ENCODE assay signal across 25 mouse cellular contexts in the genomic region with DNA sequence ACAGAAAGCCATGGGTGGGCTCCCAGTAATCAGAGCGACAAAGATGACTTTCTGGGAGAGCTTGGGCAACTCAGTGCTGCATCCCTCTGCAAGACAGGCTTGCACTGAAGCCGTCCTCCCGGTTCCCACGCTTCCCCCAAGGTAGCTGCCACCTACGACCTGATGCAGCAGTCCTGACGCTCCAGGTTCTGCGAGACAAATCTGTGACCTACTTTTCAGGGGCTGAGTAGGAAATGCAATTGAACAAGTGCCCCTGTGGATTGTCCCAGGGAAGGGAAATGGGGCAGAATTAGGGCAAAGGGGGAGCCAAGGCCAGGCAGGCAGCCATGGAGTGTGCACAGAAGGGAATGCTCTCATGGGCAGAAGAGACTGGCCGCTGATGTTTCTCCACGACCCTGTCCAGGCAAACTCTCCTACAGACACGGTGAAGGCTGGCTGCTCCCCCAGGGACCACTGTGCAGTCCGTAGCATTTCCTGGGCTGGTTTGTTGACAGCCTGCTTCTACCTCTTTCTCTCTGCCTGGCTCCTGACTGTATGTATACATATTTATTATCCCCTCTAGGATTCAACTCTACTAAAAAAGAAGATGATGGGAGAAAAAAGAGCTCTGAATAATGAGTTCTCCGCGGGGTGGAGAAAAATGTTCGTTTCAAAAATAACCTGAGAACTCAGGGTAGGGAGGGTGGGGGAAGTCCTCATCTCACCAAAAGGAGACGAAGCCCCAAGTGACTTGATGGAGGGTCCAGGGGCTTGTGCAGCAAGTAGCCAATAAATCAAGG. TPM values are rescaled to one million over a fixed set of nuclear protein-coding genes. Genes with fewer than 3 reads are reported as not detected.
A peak's percentile ranks its signal among the peaks of the same experiment; 100 is the strongest.
DNase-seq lines count a peak whose midpoint lies in the region; TF ChIP-seq lines count a peak whose summit lies in the region.
"Had no signal": no experiment of that assay in that cellular context is flagged by ENCODE, and none has a peak within 500 bp of the region (broad histone marks: within the 10 kb centered on the region; RNA-seq: fewer than 3 reads in every experiment).

No protein-coding gene starts in this region.

- DNase-seq in layer of hippocampus, adult 2 months (ENCODE audit: low spot score in 2 of 2): no peak
- DNase-seq in layer of hippocampus, adult 9-11 months: no peak
- peak; percentile 88 for DNase-seq in brain, adult 2 months (ENCODE audit: low read depth, low spot score)
- peak; percentile 59 for DNase-seq in cerebellum, adult 9-10 months
- DNase-seq in retina, embryonic 14.5 days (ENCODE audit: low spot score): peak; percentile 48
- no peak for DNase-seq in MN1 (ENCODE audit: low spot score)
- DNase-seq in heart, postnatal 25 days (ENCODE audit: low spot score): no peak
- DNase-seq: adrenal gland, postnatal 10 days; embryo, embryonic 11 days; gastrocnemius, postnatal 14 days; heart, adult 11 months; kidney, adult 11 months; kidney, postnatal 4 days; liver; thymus, postnatal 25 days had no signal

- intact Hi-C loops in heart, postnatal 25 days (cut with DNase I): no loop called here

- H3K27ac ChIP-seq in layer of hippocampus, adult 2 months: peak overlapping the region; percentile 6; the same call in 1 of the 2 replicates
- H3K27ac ChIP-seq: embryonic facial prominence, embryonic 13.5 days; forebrain, embryonic 12.5 days; kidney, embryonic 15.5 days; limb, embryonic 10.5 days; liver, embryonic 15.5 days; lung, embryonic 15.5 days; stomach, embryonic 15.5 days had no signal

- no peak overlapping the region for H3K4me3 ChIP-seq in layer of hippocampus, adult 2 months
- H3K4me3 ChIP-seq: embryonic facial prominence, embryonic 13.5 days; erythroblast, embryonic 14.5 days; forebrain, embryonic 12.5 days; kidney, embryonic 15.5 days; limb, embryonic 10.5 days; liver, embryonic 15.5 days; lung, embryonic 15.5 days; stomach, embryonic 15.5 days had no signal

- TF ChIP-seq CTCF in layer of hippocampus, adult 2 months (conservative IDR thresholded peaks at IDR 0.05): no peak

RNA-seq across cellular contexts. Expression of gene Atp2b2, which starts 15.8 kb away (rescaled TPM):
- total RNA-seq in layer of hippocampus, adult 2 months (2021): 100 to 1,000 TPM; 330 to 337 TPM
- 1 to 10 TPM; 1.1 TPM for total RNA-seq in heart, postnatal 25 days (2021)
- total RNA-seq: monocyte, adult 5-6 weeks; neutrophil, adult 5-6 weeks had no signal

Comparison
In these comparisons a context has a peak if more than half of its experiments do, and no peak if none do; other contexts are left out.
1. DNase-seq: peak in brain, adult 2 months (single experiment), cerebellum, adult 9-10 months (single experiment) and retina, embryonic 14.5 days (single experiment); none in layer of hippocampus, adult 2 months (0 of 2), layer of hippocampus, adult 9-11 months (single experiment), MN1 (single experiment) and heart, postnatal 25 days (single experiment).
2. RNA of gene Atp2b2, which starts 15.8 kb away (total RNA-seq): 330 to 337 TPM in layer of hippocampus, adult 2 months; 1.1 TPM in heart, postnatal 25 days; every median in the first group is over 100 times any median in the second.